Mouse (Mus musculus) neutrophil, adult 65 days (primary cell): ENCODE results near the gene Focad. TPM values are rescaled to one million over a fixed set of nuclear protein-coding genes. Genes with fewer than 3 reads are reported as not detected.

Experiments used
- total RNA-seq: library from RNA; stranded (reverse); gene quantifications from 2 replicates; pipeline ENCODE4 v1.2.4, GENCODE M21; 2023

Gene Focad
- total RNA-seq = 3.7 and 7.6 TPM in 2 replicates

GRCm38 (mm10) chr4:88094062-88094767 is at the start of gene Focad:
TSS of gene Focad (plus strand) at chr4:88094629.

GRCm38 (mm10) chr4:88438326-88438989 is 344.0 kb downstream of the Focad start, which contains the start of gene Hacd4:
TSS of gene Hacd4 (minus strand) at chr4:88438928.

Other genes with a start within 250 kb of the Focad start
- 4.4 and 5.7 TPM in 2 replicates for gene Mllt3, start 61.3 kb upstream of the Focad start, total RNA-seq